ENCODE assay signal across 8 mouse cellular contexts in genomic region chr1:153265579-153265978, GRCm38 (mm10).
DNase-seq lines count a peak whose midpoint lies in the region; ATAC-seq lines count a peak whose summit lies in the region.

No protein-coding gene starts in this region.

- no peak overlapping the region for H3K9ac ChIP-seq in intestine, embryonic 14.5 days (ENCODE audit: low read length)
- H3K9ac ChIP-seq in neural tube, embryonic 15.5 days (replicated peaks) = no peak overlapping the region

- H3K36me3 ChIP-seq in intestine, embryonic 14.5 days (ENCODE audit: control insufficient read depth, insufficient read depth, low read length) = peaks cover 13% of the 10 kb centered on the region
- H3K36me3 ChIP-seq in neural tube, embryonic 15.5 days = peaks cover 3% of the 10 kb centered on the region; the same call in 1 of the 2 replicates

- no peaks in the 10 kb centered on the region for H3K27me3 ChIP-seq in intestine, embryonic 14.5 days (replicated peaks; ENCODE audit: control insufficient read depth, insufficient read depth, low read length)
- H3K27me3 ChIP-seq in neural tube, embryonic 15.5 days (replicated peaks) = no peaks in the 10 kb centered on the region

- H3K27ac ChIP-seq in intestine, embryonic 14.5 days (ENCODE audit: low read depth) = peak overlapping the region; percentile 89
- peak overlapping the region; percentile 43; the same call in 1 of the 2 replicates for H3K27ac ChIP-seq in neural tube, embryonic 15.5 days (replicated peaks)

- H3K4me1 ChIP-seq in intestine, embryonic 14.5 days (replicated peaks; ENCODE audit: control insufficient read depth, insufficient read depth, low read length) = peaks cover 45% of the 10 kb centered on the region
- peaks cover 23% of the 10 kb centered on the region for H3K4me1 ChIP-seq in neural tube, embryonic 15.5 days

- 33% methylated on average over 7 of the region's 7 CpGs for WGBS in intestine, embryonic 14.5 days
- 71% methylated on average over 7 of the region's 7 CpGs for WGBS in neural tube, embryonic 15.5 days

- ATAC-seq in intestine, embryonic 14.5 days (replicated peaks; ENCODE audit: low FRiP score, low TSS enrichment, low read depth) = peak; percentile 65
- ATAC-seq in neural tube, embryonic 15.5 days (ENCODE audit: low FRiP score) = no peak

- no peak overlapping the region for H3K4me3 ChIP-seq in intestine, embryonic 14.5 days (ENCODE audit: low read depth, low read length)
- no peak overlapping the region for H3K4me3 ChIP-seq in neural tube, embryonic 15.5 days (replicated peaks)

- no peak overlapping the region for H3K4me2 ChIP-seq in intestine, embryonic 14.5 days (ENCODE audit: low read length)
- H3K4me2 ChIP-seq in neural tube, embryonic 15.5 days = no peak overlapping the region

- H3K9me3 ChIP-seq in intestine, embryonic 14.5 days (ENCODE audit: control insufficient read depth, low read length) = no peaks in the 10 kb centered on the region
- no peaks in the 10 kb centered on the region for H3K9me3 ChIP-seq in neural tube, embryonic 15.5 days (replicated peaks)

- peak; percentile 20 to 55 for DNase-seq in kidney, postnatal 4 days
- DNase-seq in kidney, postnatal 36 days = no peak
- peak; percentile 50 for DNase-seq in heart, adult 8-10 months (ENCODE audit: low spot score)
- DNase-seq in intestine, embryonic 14.5 days (ENCODE audit: low spot score) = peak; percentile 70
- no peak for DNase-seq in cerebellum, adult 9-10 months
- DNase-seq in frontal cortex, postnatal 14 days (ENCODE audit: low spot score in 2 of 2) = no peak
- no peak for DNase-seq in Muller cell, postnatal 12 days (ENCODE audit: inconsistent ontology term)

Comparison
In these comparisons a context has a peak if more than half of its experiments do, and no peak if none do; other contexts are left out.
1. DNase-seq: peak in kidney, postnatal 4 days (2 of 2), heart, adult 8-10 months (single experiment) and intestine, embryonic 14.5 days (single experiment); none in kidney, postnatal 36 days (0 of 2), cerebellum, adult 9-10 months (single experiment), frontal cortex, postnatal 14 days (0 of 2) and Muller cell, postnatal 12 days (single experiment).